Mouse (Mus musculus) neural tube, embryonic 11.5 days (tissue): ENCODE data around the gene Ptges3l. TPM values are rescaled to one million over a fixed set of nuclear protein-coding genes. Genes with fewer than 3 reads are reported as not detected.
"Not testable (repeated sequence)": the region's sequence is repeated elsewhere in the genome, so short reads cannot be mapped to it uniquely, and the experiment has no call there.

ENCODE experiments used
- ATAC-seq: fragments of 200-750 bp; cut with Nextera tagmentation; 2 replicates; pipeline ENCODE4 v1.8.0; 2017; ENCODE audit warnings: moderate number of reproducible peaks, mild to moderate bottlenecking, moderate TSS enrichment, moderate library complexity; ENCODE audit not compliant: insufficient read depth, low FRiP score, low TSS enrichment
- DNase-seq: peaks from one replicate; pipeline ENCODE4 v3.0.0-alpha.2; 2015; ENCODE audit warnings: low spot score
- H3K27ac ChIP-seq: fragments of 300-500 bp; sonication (generic); 2 replicates; pipeline ENCODE4 v1.5.1; 2014; ENCODE audit warnings: low read depth, mild to moderate bottlenecking, low read length
- H3K27me3 ChIP-seq: fragments of 300-500 bp; sonication (generic); 2 replicates; pipeline ENCODE4 v1.6.1; 2014; ENCODE audit warnings: mild to moderate bottlenecking, low read length, mixed read lengths; ENCODE audit not compliant: control insufficient read depth, insufficient read depth
- H3K36me3 ChIP-seq: fragments of 300-500 bp; sonication (generic); 2 replicates; pipeline ENCODE4 v1.6.1; 2014; ENCODE audit warnings: mild to moderate bottlenecking, low read length, moderate library complexity, mixed read lengths; ENCODE audit not compliant: control insufficient read depth, insufficient read depth
- H3K4me1 ChIP-seq: fragments of 300-500 bp; sonication (generic); 2 replicates; pipeline ENCODE4 v1.6.1; 2014; ENCODE audit warnings: low read length, mixed read lengths; ENCODE audit not compliant: control insufficient read depth, insufficient read depth
- H3K4me2 ChIP-seq: fragments of 300-500 bp; sonication (generic); 2 replicates; pipeline ENCODE4 v1.6.1; 2014; ENCODE audit warnings: low read depth, mild to moderate bottlenecking, moderate library complexity
- H3K4me3 ChIP-seq: fragments of 300-500 bp; sonication (generic); 2 replicates; pipeline ENCODE4 v1.5.1; 2014; ENCODE audit warnings: low read depth, low read length
- H3K9ac ChIP-seq: fragments of 300-500 bp; sonication (generic); 2 replicates; pipeline ENCODE4 v1.6.1; 2014; ENCODE audit warnings: mild to moderate bottlenecking, low read length
- H3K9me3 ChIP-seq: fragments of 300-500 bp; sonication (generic); 2 replicates; pipeline ENCODE4 v1.6.1; 2016; ENCODE audit warnings: low read length; ENCODE audit not compliant: control insufficient read depth
- WGBS: fragments of 180-500 bp; shearing (Covaris S2); extraction: QIAGEN DNeasy Blood & Tissue Kit; methylation state at CpG from one replicate; pipeline ENCODE4 v1.1.7; 2014; 5-methylcytosine and 5-hydroxymethylcytosine counted together
- microRNA-seq: library from miRNA; unstranded; fragments of <30 nt; microRNA quantifications from one replicate; pipeline ENCODE4, GENCODE M21; 2016
- polyA plus RNA-seq: library from polyadenylated mRNA; unstranded; fragments of >200 nt; fragmentation: Nextera tagmentation; extraction: Ambion mirVana; gene quantifications from 2 replicates; pipeline ENCODE4 v1.2.1, GENCODE M21; 2014

Ptges3l gene
- polyA plus RNA-seq, 1 experiment from 2014 or later = 6.9 TPM

DNA sequence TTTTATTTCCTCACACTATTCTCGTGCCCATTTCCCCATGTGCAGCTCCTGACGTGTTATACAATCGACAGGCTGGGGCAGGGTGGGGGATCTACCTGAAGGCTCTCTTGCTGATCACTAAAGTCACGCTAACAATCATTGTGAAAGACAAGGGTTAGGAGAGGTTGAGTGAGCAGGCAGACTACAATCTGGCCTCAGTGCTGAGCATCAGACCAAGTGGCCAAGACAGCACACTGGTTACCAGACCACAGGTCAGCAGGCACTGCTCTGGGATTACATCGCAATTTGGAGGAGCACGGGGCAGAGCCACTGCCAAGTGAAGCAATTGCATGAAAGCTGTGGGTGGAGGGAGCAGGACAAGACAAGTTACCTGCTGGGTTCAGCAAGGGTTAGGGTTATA lies 46.2 kb downstream of the Ptges3l start:
- H3K4me3 ChIP-seq = no peak overlapping the region
- H3K36me3 ChIP-seq = no peaks in the 10 kb centered on the region
- no peak for ATAC-seq
- H3K4me1 ChIP-seq = no peaks in the 10 kb centered on the region
- H3K9ac ChIP-seq = no peak overlapping the region
- no peak overlapping the region for H3K27ac ChIP-seq
- H3K4me2 ChIP-seq = no peak overlapping the region
- no peaks in the 10 kb centered on the region for H3K27me3 ChIP-seq
- no peaks in the 10 kb centered on the region for H3K9me3 ChIP-seq
- WGBS = 84% methylated on average over 6 of the region's 6 CpGs
- DNase-seq = no peak

DNA sequence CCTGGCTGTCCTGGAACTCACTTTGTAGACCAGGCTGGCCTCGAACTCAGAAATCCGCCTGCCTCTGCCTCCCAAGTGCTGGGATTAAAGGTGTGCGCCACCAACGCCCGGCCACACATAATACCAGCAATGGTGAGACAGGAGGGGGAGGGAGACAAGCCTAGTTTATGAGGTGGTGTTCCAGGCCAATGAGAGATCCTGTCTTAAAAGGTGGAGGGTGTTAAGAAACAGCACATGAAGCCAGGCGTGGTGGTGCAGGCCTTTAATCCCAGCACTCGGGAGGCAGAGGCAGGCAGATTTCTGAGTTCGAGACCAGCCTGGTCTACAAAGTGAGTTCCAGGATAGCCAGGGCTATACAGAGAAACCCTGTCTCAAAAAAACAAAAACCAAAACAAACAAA lies 46.9 kb downstream of the Ptges3l start:
- not testable (repeated sequence) for ATAC-seq, H3K9me3 ChIP-seq, H3K4me1 ChIP-seq, H3K36me3 ChIP-seq, H3K27me3 ChIP-seq, H3K4me2 ChIP-seq, H3K9ac ChIP-seq, H3K4me3 ChIP-seq, DNase-seq, H3K27ac ChIP-seq
- 92% methylated on average over 8 of the region's 8 CpGs for WGBS

DNA sequence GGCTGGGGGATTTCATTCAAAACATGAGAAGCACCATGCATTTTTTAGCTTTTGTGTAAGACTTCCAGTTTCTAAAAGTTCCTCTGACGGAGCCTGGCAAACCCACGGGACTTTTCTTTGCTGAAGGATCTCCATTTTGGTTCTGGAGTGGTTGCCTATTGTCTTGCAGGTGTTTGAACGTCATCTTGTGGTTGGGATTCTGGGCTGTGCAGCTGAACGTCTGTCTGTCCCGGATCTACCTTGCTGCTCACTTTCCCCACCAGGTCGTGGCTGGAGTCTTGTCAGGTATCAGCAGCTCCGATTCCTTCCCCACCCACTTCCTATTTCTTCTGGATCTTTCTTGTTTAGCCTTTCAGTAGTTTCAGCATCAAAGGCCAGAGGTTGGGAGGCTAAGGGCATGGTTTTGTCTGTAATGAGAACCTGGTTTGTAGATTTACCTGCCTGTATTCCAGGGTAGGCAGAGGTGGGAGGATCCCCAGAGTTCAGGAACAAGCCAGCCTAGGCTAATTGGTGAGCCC lies 50.7 kb downstream of the Ptges3l start:
- Histone ChIP-seq H3K27ac (no peak overlapping the region), H3K9ac (no peak overlapping the region), H3K36me3 (no peaks in the 10 kb centered on the region), H3K27me3 (no peaks in the 10 kb centered on the region), H3K4me1 (no peaks in the 10 kb centered on the region), H3K9me3 (no peaks in the 10 kb centered on the region), H3K4me2 (no peak overlapping the region), H3K4me3 (no peak overlapping the region)
- no peak for ATAC-seq
- 71% methylated on average over 7 of the region's 7 CpGs for WGBS
- DNase-seq = no peak

DNA sequence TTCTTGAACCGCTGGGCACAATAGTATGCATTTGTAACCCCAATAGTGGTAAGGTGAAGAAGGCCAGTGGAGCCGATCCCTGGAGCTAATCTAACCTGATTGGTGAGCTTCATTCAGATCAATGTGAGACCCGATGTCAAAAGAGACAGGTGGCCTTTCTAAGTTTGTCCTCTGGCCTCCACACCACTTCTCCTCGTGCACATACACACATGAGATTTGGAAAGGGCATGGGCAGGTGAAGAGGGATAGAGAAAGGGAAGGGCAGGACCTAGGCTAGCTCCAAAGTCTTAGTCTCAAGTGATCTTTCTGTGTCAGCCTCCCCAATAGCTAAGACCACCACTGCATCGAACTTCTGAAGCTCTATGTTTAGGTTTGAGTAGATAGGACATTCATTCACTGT lies 55.0 kb downstream of the Ptges3l start:
- WGBS = 85% methylated on average over 5 of the region's 5 CpGs
- ATAC-seq = no peak

More for the DNA sequence above, 55.0 kb downstream of the Ptges3l start:
- no peaks in the 10 kb centered on the region for H3K9me3 ChIP-seq
- no peak overlapping the region for H3K4me3 ChIP-seq
- no peak for DNase-seq
- no peaks in the 10 kb centered on the region for H3K4me1 ChIP-seq
- no peaks in the 10 kb centered on the region for H3K36me3 ChIP-seq
- H3K27ac ChIP-seq = no peak overlapping the region
- H3K27me3 ChIP-seq = no peaks in the 10 kb centered on the region
- H3K4me2 ChIP-seq = no peak overlapping the region
- no peak overlapping the region for H3K9ac ChIP-seq

Small RNA genes lying within 50 kb of the gene (microRNA-seq; reads per million reads assigned to microRNA genes)
- gene Mir6929 = not detected

Other genes starting within 250 kb of the Ptges3l start
- gene Ccr10, start 249.9 kb downstream of the Ptges3l start, polyA plus RNA-seq = 0.14 and 0.44 TPM in 2 replicates
- gene Ezh1, start 198.9 kb downstream of the Ptges3l start, polyA plus RNA-seq = 11.2 and 12.4 TPM in 2 replicates
- gene Ramp2, start 179.3 kb downstream of the Ptges3l start, polyA plus RNA-seq = 72.6 and 73.3 TPM in 2 replicates
- 124 and 126 TPM in 2 replicates for gene Vps25, start 171.6 kb downstream of the Ptges3l start, polyA plus RNA-seq
- 6.4 and 7.6 TPM in 2 replicates for gene Wnk4, start 164.8 kb downstream of the Ptges3l start, polyA plus RNA-seq
- 1.6 and 2.5 TPM in 2 replicates for gene Cntd1, start 146.3 kb downstream of the Ptges3l start, polyA plus RNA-seq
- 190 and 196 TPM in 2 replicates for gene Coa3, start 146.2 kb downstream of the Ptges3l start, polyA plus RNA-seq
- gene Becn1, start 123.0 kb downstream of the Ptges3l start, polyA plus RNA-seq = 174 and 177 TPM in 2 replicates
- gene Psme3, start 109.1 kb downstream of the Ptges3l start, polyA plus RNA-seq = 154 and 157 TPM in 2 replicates
- 1.4 and 1.8 TPM in 2 replicates for gene Aoc2, start 100.3 kb downstream of the Ptges3l start, polyA plus RNA-seq
- not detected in 2 replicates for gene Aoc3, start 94.7 kb downstream of the Ptges3l start, polyA plus RNA-seq
- gene G6pc, start 57.8 kb downstream of the Ptges3l start, polyA plus RNA-seq = not detected in 2 replicates
- 87.8 and 92.8 TPM in 2 replicates for gene Aarsd1, start 7.7 kb downstream of the Ptges3l start, polyA plus RNA-seq
- gene Gm27029, start 537 bp downstream of the Ptges3l start, polyA plus RNA-seq = 9.9 and 12.5 TPM in 2 replicates
- 18.0 and 18.6 TPM in 2 replicates for gene Rundc1, start 248 bp downstream of the Ptges3l start, polyA plus RNA-seq
- 389 and 414 TPM in 2 replicates for gene Rpl27, start 17.0 kb upstream of the Ptges3l start, polyA plus RNA-seq
- gene Ifi35, start 23.1 kb upstream of the Ptges3l start, polyA plus RNA-seq = 2.4 and 3.1 TPM in 2 replicates
- 43.9 and 49.0 TPM in 2 replicates for gene Rnd2, start 39.7 kb upstream of the Ptges3l start, polyA plus RNA-seq
- gene Vat1, start 40.9 kb upstream of the Ptges3l start, polyA plus RNA-seq = 52.3 and 55.8 TPM in 2 replicates
- 20.3 and 20.4 TPM in 2 replicates for gene Brca1, start 126.6 kb upstream of the Ptges3l start, polyA plus RNA-seq
- 89.0 and 99.1 TPM in 2 replicates for gene Nbr1, start 126.8 kb upstream of the Ptges3l start, polyA plus RNA-seq
- 1.6 and 2.5 TPM in 2 replicates for gene Tmem106a, start 156.9 kb upstream of the Ptges3l start, polyA plus RNA-seq
- gene Gm11634, start 173.9 kb upstream of the Ptges3l start, polyA plus RNA-seq = not detected in 2 replicates
- 24.1 and 30.7 TPM in 2 replicates for gene Rdm1, start 201.9 kb upstream of the Ptges3l start, polyA plus RNA-seq
- gene Arl4d, start 240.2 kb upstream of the Ptges3l start, polyA plus RNA-seq = 23.9 and 29.5 TPM in 2 replicates